Mouse (Mus musculus) stomach, embryonic 15.5 days (tissue): ENCODE measurements at regions not wholly inside any gene's neighbourhood (a gene's known extent, or its start where the extent isn't known, plus 50 kb on each side); places are given as distances from the start of the nearest gene placed in this dataset.

Experiments
- ATAC-seq: fragments of 200-750 bp; cut with Nextera tagmentation; 2 replicates; pipeline ENCODE4 v1.8.0; 2017; ENCODE audit warnings: low read depth, moderate number of reproducible peaks, moderate TSS enrichment; ENCODE audit not compliant: insufficient read depth, low FRiP score
- H3K27ac ChIP-seq: fragments of 300-500 bp; sonication (generic); 2 replicates; pipeline ENCODE4 v1.5.1; 2015; ENCODE audit warnings: mild to moderate bottlenecking, inconsistent platforms
- H3K27me3 ChIP-seq: fragments of 300-500 bp; sonication (generic); replicated peaks from 2 replicates; pipeline ENCODE4 v1.6.1; 2015; ENCODE audit warnings: inconsistent platforms
- H3K36me3 ChIP-seq: fragments of 300-500 bp; sonication (generic); 2 replicates; pipeline ENCODE4 v1.6.1; 2015; ENCODE audit warnings: inconsistent platforms
- H3K4me1 ChIP-seq: fragments of 300-500 bp; sonication (generic); 2 replicates; pipeline ENCODE4 v1.6.1; 2015; ENCODE audit warnings: inconsistent platforms
- H3K4me2 ChIP-seq: fragments of 300-500 bp; sonication (generic); 2 replicates; pipeline ENCODE4 v1.6.1; 2015; ENCODE audit warnings: mild to moderate bottlenecking, inconsistent platforms
- H3K4me3 ChIP-seq: fragments of 300-500 bp; sonication (generic); replicated peaks from 2 replicates; pipeline ENCODE4 v1.5.1; 2015; ENCODE audit warnings: inconsistent platforms
- H3K9ac ChIP-seq: fragments of 300-500 bp; sonication (generic); 2 replicates; pipeline ENCODE4 v1.6.1; 2015; ENCODE audit warnings: inconsistent platforms
- H3K9me3 ChIP-seq: fragments of 300-500 bp; sonication (generic); 2 replicates; pipeline ENCODE4 v1.6.1; 2016; ENCODE audit warnings: inconsistent platforms
- WGBS: fragments of 180-500 bp; shearing (Covaris S2); methylation state at CpG from one replicate; pipeline ENCODE4 v1.1.7; 2015; 5-methylcytosine and 5-hydroxymethylcytosine counted together

DNA sequence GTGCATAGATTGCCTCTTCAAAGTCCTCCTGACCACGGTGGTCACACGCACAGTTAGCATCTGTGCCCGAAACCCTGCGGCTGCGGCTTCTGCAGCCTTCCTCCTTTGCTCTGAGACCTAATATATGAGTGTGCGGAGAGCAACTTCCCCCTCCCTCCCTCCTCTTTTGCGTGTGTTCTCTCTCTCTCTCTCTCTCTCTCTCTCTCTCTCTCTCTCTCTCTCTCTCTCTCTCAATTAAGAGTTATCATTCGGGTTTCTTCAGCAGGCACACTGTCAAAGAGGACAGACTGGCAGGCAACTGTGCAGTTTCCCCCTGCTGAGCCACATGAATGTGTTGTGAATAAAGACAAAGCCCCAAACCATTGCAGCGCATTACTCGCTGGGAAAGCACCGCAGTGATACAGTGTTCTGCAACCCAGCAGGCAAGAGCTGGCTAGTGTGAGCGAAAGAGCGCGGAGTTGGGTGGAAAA lies 900.8 kb downstream of the Mat2b start:
- no peaks in the 10 kb centered on the region for H3K27me3 ChIP-seq
- H3K4me1 ChIP-seq: no peaks in the 10 kb centered on the region; the same call in 1 of the 2 replicates
- peak overlapping the region; percentile 52 for H3K4me2 ChIP-seq
- H3K36me3 ChIP-seq: no peaks in the 10 kb centered on the region
- no peaks in the 10 kb centered on the region for H3K9me3 ChIP-seq
- no peak overlapping the region for H3K9ac ChIP-seq
- peak overlapping the region; percentile 27 for H3K4me3 ChIP-seq
- peak; percentile 63; the same call in 1 of the 2 replicates for ATAC-seq
- H3K27ac ChIP-seq: no peak overlapping the region
- 3% methylated on average over 14 of the region's 14 CpGs for whole genome bisulfite sequencing

DNA sequence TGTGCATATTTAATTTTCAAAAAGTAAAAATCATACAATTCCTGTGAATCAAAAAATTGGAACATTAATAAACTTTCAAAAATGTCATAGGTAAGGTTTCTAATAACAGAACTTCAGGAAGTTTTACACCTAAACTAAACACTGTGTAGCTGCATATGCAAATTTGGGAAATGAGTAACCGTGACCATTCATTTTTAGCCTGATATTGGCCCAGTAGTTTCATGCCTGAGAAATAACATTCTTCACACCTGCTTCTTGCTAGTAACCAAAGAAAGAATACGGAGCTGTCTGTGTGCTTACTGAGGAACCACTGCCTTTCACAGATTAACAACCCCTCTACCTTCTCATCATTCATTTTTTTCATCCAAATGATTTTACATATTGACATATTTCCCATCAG lies 902.9 kb downstream of the Mat2b start:
- Histone ChIP-seq H3K9ac (no peak overlapping the region), H3K36me3 (no peaks in the 10 kb centered on the region), H3K4me1 (no peaks in the 10 kb centered on the region; the same call in 1 of the 2 replicates), H3K27me3 (no peaks in the 10 kb centered on the region), H3K4me3 (no peak overlapping the region), H3K27ac (no peak overlapping the region), H3K4me2 (no peak overlapping the region), H3K9me3 (no peaks in the 10 kb centered on the region)
- ATAC-seq: no peak
- 79% methylated on average over 2 of the region's 2 CpGs for WGBS
